Mouse (Mus musculus) NIH3T3 (cell line): Measurements from ENCODE around the gene Yju2.
"Not testable (repeated sequence)": the region's sequence is repeated elsewhere in the genome, so short reads cannot be mapped to it uniquely, and the experiment has no call there.

ENCODE experiments used
- DNase-seq: peaks from one replicate; pipeline ENCODE4 v3.0.0-alpha.2; 2012; ENCODE audit warnings: low read depth

Gene Yju2

DNA sequence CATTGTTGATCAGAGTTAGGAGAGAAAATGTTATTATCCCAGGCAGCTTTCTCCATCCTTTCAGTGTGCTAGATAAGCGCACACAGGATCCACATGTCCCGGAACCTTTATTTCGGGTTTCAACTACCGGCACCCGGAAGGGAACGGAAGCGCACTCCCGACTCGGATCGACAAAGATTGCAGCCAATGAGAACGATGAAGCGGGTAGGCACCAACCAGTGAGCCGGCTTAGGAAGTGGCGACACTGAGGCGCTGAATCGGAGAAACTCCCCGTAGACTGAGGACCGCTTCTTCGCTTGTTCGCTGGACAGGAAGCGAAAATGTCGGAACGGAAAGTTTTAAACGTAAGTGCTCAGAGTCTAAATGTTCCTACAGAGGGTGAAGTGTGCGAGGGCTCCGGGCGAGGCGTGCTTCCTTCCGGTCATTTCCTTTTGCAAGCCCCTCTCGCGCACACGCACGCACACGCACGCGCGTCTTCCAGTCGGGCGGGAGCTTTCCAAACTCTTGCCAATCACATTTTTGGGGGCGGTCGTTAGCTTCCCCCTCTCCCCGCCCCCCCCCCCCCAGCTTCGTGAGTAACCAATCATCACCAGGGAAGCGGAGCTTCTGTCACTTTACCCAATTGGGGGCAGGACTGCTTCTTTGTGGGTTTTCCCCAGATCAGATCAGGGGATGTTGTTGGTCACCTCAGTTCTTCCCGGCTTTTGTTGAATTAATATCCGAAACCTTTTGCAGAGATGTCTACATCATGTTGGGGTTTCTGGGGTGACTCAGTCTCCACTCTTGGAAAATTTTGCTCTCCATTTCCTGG lies at the start of gene Yju2:
Yju2 (plus strand) TSS at position 182 of the 811 bp plus-strand sequence.
- peak; percentile 97 for DNase-seq

DNA sequence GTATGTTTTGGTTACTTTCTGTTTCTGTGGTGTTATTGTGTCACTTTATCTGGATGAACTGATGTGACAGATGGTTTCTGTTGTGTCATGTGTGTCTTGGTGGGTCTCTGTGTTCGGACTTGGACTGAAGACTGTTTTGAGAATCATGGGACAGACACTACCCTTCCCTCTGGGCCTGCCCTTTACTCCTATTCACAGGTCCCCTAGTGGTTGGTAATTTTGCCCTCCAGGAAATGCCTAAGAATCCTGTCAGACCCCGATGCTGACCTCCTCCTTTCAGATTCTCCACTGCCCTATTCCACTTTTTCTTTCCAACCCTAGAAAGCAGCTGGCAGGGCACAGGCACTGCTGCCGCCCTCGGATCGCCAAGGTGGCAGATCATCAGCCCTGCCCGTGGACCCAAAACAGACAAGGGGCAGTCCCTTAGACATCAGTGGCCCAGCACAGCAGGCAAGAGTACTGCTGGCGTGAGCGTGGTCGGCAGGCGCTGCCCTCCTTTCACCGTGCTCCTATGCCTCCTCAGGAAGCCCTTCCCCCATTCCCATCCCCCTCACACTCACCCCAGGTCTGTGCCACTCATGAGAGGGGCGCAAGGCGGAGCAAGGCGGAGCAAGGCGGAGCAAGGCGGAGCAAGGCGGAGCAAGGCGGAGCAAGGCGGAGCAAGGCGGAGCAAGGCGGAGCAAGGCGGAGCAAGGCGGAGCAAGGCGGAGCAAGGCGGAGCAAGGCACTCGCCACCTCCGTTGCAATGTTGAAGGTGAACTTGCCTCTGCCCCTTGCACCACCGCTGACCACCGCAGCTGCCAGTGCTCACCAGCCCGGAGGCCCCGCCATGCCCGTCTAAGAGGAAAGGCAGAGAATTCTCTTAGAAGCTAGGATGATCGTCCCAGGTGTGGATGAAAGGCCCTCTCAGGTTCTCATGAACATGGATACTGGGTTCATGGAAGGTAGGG lies 27.1 kb upstream of the Yju2 start:
- peak; percentile 80 for DNase-seq

DNA sequence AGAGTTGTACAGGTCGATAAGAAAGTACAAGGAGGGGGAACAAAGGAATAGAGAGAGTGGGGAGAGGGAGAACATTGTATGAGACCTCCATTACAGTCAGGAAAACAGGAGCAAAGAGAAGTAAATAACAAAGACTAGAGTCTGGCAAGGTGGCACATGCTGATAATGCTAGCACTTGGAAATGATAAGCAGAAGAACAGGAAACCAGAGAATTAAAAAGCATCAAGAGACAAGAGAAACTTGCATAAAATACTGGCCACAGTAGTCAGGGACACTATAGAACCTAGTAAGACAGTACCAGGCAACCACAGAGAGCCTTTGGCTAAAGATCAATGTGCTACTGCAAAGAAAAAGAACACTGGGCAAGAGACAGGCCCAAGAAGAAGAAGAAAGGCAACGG lies 26.3 kb upstream of the Yju2 start:
- no peak for DNase-seq

DNA sequence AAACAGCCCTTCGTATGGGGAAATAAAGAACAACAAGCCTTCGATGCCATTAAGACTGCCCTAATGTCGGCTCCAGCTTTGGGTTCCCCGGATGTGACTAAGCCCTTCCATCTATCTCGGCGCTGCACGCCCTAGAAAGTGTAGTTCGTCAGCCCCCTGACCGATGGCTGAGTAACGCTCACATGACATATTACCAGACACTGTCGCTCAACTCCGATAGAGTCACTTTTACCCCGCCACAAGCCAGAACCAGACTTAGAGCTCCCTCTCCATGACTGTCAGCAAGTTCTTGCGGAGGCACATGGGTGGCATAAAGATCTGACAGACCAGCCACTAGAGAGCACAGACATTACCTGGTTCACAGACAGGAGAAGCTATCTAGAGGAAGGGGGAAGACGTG lies 25.7 kb upstream of the Yju2 start:
- DNase-seq, result no peak

DNA sequence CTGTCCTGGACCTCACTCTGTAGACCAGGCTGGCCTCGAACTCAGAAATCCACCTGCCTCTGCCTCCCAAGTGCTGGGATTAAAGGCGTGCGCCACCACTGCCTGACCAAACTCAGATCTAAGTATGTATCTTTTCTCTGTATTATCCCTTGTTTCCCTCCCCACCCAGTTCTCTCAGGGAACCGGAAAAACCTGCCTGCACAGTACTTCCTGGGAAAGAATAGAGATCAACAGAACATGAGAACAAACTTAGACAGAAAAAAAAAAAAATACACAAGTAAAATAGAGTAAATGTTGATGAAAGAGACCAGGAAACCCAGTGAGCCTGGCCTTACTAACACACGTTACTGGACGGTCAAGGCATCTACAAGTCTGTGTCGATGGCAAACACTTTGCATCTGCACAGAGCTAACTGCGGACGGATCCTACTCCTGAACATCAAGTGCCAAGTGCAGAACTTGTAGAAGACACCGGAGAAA lies 14.5 kb upstream of the Yju2 start:
- DNase-seq, result not testable (repeated sequence)

DNA sequence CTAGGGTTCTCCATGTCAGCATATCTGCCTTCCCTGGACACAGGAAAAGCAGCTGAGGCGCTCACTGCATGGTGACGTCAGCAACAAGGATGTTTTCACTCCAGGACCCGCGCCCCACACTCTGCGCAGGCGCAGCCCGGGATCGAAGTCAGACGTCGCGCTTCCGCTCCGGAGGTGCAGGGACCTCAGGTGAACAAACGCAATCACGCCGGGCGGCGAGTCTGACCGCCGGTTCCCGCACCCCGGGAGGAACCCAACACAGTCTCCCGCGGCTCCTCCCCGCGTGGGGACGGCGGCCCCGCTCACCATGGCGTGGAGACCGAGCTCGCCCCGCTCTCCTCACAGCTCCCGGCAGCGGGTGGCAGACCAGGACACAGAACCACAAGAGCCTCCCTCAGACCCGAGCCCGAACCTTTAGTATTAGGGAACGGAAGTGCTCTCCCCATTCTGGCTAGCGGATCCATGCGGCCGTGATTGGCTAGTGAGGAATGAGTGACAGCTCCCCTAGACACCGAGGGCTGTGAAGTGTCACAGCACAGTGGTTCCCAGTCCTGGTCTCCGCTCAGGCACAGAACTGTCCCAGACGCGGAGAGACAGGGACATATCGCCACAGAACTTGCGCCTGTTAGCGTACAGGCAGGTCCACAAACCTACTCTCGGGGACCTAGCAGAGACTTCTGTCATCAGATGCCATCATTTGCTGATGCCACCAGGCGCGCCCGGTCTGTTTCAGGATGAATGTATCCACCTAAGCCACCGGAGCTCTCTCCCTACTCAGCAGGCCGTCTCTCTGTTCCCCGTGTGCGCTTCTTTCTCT lies 13.8 kb upstream of the Yju2 start:
- DNase-seq, result peak; percentile 78

DNA sequence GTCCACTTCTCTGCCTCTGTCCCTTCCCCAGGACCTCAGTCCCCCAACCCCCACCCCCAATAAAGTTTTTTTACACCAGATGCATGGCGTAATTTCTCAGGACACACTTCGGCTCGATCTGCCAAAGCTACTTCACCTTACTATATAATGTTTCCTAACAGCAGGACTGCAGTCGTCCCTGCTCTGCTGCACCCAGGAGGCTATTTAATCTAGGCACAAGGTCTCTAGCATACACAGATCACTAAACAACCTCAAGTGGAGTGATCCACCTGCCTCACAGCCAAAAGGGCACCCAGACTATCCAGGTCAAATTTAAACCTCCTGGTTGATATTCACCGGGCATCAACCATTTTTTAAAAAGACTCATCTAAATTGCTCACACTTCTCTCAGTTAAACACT lies 13.2 kb upstream of the Yju2 start:
- DNase-seq, result no peak

DNA sequence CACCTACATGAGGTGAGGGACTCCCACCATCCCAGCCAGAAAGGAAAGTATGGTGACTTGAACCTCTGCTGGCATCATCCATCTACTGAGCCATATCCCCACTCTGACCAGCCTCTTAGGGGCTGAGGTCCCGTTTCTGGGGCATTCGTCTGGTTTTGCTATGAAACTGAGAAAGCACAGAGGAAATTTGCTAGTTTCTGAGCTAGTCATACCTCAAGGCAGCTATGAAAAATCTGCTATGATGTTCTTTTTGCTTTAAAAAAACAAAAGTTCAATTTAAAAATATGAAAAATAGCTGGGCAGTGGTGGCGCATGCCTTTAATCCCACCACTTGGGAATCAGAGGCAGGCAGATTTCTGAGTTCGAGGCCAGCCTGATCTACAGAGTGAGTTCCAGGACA lies 10.3 kb upstream of the Yju2 start:
- no peak for DNase-seq

DNA sequence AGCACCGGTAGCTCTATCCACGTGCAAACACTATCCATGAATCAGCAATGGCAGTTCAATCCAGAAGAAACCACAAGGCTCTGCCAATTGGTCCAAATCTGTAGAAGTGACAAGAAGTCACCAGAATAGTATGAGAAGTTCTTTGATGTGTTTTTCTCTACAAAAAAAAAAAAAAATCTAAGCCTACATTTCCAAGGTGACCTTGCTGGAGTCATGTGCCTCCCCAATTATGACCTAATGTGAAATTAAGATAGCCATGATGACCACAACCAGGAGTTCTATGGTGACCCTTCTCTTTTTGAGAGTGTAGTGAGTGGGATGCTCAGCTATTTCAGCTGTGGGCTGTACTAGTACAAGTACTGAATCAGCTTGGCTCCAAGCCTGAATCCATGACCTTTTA lies 9.5 kb upstream of the Yju2 start, which contains the start of gene Zfp119b:
Zfp119b (minus strand) TSS at position 101 of the 400 bp plus-strand sequence.
- no peak for DNase-seq

DNA sequence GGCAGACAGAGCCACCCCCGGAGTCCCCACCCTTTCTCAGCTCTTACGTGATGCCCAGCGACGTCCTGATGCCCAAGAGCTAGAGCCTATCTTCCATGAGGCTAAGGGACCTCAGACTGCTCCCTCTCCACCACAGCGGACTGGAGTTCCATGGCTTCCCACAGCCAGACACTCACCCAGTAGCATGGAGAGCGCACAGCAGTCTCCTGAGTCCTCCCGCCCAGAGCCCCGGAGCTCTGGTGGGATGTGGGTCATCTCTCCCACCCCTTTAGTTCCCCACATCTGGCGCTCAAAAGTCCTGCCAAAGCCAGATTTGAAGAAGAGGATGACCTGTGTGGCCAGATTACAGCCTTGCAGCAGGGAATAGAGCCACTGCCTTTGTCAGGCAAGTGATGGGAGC lies 8.3 kb upstream of the Yju2 start:
- DNase-seq, result no peak

DNA sequence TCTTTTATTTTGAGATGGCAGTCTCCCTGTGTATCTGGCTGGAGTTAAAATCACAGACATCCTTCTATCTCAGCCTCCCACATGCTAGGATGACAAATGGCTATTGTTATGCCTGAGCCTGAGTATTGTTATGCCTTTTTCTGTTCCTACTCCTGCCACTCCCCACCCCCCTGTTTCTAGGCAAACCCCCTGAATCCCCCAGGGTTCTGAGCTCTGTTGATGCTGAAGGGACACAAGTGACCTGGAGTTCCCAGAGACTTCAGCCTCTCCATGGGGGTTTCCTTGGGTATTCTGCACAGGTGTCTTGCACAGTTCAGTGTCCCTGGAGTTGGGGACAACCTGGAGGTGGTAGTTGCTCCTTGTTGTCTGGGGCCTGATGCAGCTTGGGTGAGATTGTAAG lies 6.9 kb upstream of the Yju2 start:
- DNase-seq, result no peak

DNA sequence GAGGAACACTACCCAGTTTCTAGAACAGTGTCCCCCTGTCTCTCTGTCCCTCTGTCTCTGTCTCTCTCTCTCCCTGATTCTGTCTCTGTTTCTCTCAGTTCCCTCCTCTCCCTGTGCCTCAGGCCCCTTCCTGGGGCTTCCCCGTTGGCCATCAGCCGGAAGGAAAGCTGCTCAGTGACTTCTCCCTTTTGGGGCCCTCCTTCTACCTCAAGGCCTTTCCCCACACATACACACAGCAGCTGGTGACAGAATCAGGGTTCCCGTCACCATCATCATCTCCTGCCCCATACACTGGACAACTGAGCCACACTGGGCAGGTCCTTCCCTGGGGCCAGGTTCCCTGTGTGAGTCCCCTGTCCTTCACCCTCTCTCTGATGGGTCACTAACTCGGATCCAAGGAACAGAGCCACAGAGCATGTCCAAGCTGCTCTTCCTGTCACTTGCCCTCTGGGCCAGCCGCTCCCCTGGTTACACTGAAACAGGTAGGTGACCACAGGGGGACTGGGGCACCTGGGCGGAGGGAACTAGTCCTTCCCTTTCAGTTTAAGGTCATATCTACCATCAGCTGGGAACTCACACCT lies 6.4 kb upstream of the Yju2 start, which contains the start of gene Ebi3:
Ebi3 (plus strand) TSS at position 194 of the 581 bp plus-strand sequence.
- no peak for DNase-seq

DNA sequence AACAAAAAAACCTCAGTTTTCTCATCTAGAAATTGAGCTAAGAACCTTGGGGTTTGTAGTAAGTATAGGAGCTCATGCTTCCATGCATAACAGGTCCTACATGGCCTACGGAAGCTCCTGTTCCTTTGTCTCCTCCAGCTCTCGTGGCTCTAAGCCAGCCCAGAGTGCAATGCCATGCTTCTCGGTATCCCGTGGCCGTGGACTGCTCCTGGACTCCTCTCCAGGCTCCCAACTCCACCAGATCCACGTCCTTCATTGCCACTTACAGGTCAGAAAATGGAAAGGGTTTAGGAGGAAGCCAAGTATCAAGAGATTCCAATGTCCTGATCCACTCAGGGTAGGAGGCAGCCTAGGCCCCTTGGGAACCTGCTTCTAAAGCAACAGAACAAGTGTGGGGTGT lies 5.1 kb upstream of the Yju2 start:
- DNase-seq, result no peak

DNA sequence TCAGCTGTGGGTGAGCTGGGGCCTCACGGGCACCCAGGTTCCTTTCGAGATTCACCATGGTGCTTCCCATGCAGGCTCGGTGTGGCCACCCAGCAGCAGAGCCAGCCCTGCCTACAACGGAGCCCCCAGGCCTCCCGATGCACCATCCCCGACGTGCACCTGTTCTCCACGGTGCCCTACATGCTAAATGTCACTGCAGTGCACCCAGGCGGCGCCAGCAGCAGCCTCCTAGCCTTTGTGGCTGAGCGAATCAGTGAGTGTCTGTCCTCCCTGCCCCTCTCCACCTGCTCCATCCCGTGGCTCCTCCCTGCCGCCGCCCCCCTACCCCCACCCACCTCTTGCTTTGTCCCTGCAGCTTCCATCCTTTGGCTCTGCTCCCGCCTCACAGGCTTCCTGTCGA lies 4.7 kb upstream of the Yju2 start:
- DNase-seq, result no peak

DNA sequence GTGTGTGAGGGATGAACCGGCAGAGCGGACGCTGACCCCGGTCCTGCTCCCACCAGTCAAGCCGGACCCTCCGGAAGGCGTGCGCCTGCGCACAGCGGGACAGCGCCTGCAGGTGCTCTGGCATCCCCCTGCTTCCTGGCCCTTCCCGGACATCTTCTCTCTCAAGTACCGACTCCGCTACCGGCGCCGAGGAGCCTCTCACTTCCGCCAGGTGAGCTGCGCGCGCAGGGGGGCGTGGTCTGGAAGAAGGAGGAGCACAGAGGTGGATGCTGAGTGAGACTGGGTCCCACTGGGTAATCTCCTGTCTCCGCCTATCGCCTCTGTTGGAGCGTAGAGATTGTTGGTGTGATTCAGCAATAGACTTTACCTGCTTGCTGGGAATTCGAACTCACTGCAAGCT lies 2.8 kb upstream of the Yju2 start:
- no peak for DNase-seq

DNA sequence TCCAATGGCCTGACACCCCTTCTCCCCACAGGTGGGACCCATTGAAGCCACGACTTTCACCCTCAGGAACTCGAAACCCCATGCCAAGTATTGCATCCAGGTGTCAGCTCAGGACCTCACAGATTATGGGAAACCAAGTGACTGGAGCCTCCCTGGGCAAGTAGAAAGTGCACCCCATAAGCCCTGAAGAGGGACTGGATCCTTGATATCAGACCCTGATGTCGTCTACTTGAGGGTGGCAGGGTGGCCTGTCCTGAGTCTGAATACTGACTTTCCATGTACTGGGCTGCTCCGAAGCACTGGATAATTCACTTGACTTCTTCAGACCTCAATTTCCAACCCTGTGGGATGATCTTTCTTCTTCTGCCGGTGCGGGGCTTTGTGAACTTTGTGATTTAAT lies 2.3 kb upstream of the Yju2 start:
- no peak for DNase-seq

DNA sequence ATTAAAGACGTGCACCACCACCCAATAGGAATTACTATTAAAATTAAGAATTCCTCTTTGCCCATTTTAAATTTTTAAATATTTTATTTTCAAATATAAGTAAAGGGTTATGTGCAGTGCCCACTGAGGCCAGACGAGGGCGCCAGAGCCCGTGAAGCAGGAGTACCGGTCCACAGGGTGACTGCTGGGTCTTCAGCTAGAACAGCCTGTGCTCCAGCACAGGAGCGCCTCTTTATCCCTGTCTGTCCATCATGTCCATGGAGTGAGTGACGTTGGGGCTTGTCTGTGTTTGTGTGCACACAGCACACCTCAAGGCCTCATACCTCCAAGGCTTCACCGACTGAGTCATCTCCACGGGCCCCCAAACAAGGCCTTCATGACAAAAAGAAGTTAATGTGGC lies 1.7 kb upstream of the Yju2 start:
- DNase-seq, result peak; percentile 89

DNA sequence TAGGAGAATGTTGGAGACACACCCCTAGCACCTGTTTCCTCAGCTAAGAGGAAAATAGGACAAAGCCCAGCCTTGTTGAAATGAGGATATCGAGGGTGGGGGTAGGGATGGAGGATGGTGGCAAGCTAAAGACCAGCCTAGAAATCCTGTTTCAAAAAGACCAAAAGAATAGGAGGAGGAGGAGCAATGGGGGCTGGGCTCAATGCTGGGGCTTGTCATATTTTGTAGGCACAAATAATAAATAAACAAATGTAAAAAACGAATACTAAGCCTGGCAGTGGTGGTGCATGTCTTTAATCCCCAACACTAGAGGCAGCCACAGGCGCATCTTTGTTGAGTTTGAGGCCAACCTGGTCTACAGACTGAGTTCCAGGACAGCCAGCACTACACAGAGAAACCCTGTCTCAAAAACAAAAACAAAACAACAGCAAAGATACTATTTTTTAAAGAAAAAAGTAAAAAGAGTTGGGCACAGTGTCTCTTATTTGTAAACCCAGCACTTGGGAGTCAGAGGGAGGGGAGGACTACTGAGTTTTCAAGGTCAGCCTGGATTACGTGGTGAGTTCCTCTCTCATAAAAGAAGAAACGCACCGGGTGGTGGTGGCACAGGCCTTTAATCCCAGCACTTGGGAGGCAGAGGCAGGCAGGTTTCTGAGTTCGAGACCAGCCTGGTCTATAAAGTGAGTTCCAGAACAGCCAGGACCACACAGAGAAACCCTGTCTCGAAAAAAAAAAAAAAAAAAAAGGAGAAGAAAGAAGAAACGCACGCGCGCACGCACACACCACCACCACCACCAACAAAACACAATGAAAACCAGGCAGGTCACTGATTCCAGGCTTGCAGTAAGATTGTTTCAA lies 944 bp upstream of the Yju2 start:
- DNase-seq, result no peak

DNA sequence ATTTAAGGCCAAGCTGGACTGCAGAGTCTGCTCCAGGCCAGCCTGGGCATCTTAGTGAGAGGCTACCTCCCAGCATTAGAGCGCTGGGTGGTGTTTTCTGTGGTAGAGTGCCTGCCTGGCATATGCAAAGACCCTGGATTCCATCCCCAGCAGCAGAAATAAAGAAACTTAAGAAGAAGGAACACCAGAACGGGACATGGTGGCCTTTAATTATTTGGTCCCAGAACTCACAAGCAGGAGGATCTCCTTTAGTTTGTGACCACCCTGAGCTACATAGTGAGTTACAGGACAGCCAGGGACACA lies 364 bp upstream of the Yju2 start:
- DNase-seq, result no peak

DNA sequence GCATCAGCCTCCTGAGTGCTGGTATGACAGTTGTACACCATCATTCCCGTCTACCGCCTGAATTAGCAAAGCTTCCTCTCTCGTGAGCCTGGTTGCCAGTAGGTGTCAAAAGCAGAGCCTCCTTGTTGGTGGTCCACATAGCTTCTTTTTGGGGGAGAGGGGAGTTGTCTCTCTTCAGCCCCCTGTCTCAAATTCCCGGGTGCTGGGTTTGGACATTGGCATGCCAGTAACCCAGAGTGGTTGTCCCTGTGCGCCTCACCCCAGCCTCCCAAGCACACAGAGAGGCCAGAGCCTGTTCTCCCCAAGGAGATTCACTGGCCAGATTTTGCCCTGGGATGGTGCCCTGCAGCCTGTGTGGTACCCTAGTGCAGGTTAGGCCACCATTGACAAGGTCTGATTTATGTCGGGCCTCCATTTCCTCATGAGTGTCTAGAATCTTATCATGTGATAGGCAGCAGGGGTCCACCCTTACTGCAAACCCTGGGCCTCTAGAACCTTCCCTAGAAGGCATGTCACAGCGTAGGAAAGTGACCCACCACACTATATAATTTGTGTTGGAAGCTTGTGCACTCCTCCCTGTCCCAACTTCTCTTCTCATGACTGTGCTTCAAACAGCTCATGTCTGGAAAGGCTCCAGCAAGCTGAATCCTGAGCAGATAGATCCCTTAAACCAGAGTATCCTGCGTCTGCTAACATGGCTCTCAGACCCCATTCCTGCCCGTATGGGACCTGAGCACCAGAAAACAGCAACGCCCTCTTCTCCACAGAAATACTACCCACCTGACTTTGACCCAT lies 1.2 kb downstream of the Yju2 start:
- DNase-seq, result no peak
